Mouse (Mus musculus) heart, adult 2 months (tissue): Measurements from ENCODE around the gene Irf2bp2. TPM values are rescaled to one million over a fixed set of nuclear protein-coding genes. Genes with fewer than 3 reads are reported as not detected.

ENCODE experiments used
- DNase-seq, 2 experiments: peaks; one replicate each; pipeline ENCODE4 v3.0.0; 2021
- H3K27ac ChIP-seq: fragments of 200-600 bp; 2 replicates; pipeline ENCODE4 v1.8.1; 2022
- H3K27me3 ChIP-seq: fragments of 200-500 bp; 2 replicates; pipeline ENCODE4 v1.6.1; 2012; ENCODE audit warnings: mild to moderate bottlenecking, low read length, inconsistent platforms, mixed read lengths; ENCODE audit not compliant: control insufficient read depth, insufficient read depth
- H3K36me3 ChIP-seq: fragments of 200-500 bp; 2 replicates; pipeline ENCODE4 v1.6.1; 2012; ENCODE audit warnings: low read length, inconsistent platforms; ENCODE audit not compliant: control insufficient read depth, insufficient read depth
- H3K4me1 ChIP-seq: fragments of 200-500 bp; 2 replicates; pipeline ENCODE4 v1.6.1; 2011; ENCODE audit warnings: low read length; ENCODE audit not compliant: control insufficient read depth, insufficient read depth
- H3K4me3 ChIP-seq: fragments of 200-600 bp; 2 replicates; pipeline ENCODE4 v1.8.1; 2022
- H3K79me2 ChIP-seq: fragments of 200-500 bp; replicated peaks from 2 replicates; pipeline ENCODE4 v1.6.1; 2012; ENCODE audit warnings: mild to moderate bottlenecking, inconsistent platforms, low read length, moderate library complexity, mixed read lengths; ENCODE audit not compliant: control insufficient read depth, insufficient read depth
- H3K9ac ChIP-seq: fragments of 200-500 bp; 2 replicates; pipeline ENCODE4 v1.6.1; 2012; ENCODE audit warnings: low read depth, mild to moderate bottlenecking, control low read depth, inconsistent platforms, low read length, mixed read lengths
- CTCF ChIP-seq: fragments of 200-600 bp; IDR thresholded peaks from 2 replicates; pipeline ENCODE4 v1.8.1; 2022; ENCODE audit warnings: antibody characterized with exemption, mild to moderate bottlenecking, moderate library complexity
- EP300 ChIP-seq: fragments of 200-500 bp; IDR thresholded peaks from 2 replicates; pipeline ENCODE4 v1.6.1; 2011; ENCODE audit warnings: low read depth, low read length, control low read depth; ENCODE audit not compliant: insufficient read depth
- POLR2A ChIP-seq: fragments of 200-500 bp; IDR thresholded peaks from 2 replicates; pipeline ENCODE4 v1.6.1; 2011; ENCODE audit warnings: mild to moderate bottlenecking, low read depth, low read length, control low read depth; ENCODE audit not compliant: insufficient read depth
- WGBS: fragments of 180-500 bp; shearing (Covaris S2); methylation state at CpG from one replicate; pipeline ENCODE4 v1.1.7; 2018; 5-methylcytosine and 5-hydroxymethylcytosine counted together
- intact Hi-C: fragments of 180-260 bp; cut with DNase I; formaldehyde crosslinking; loops from one replicate; pipeline ENCODE4 v1.15.1; 2025
- polyA plus RNA-seq: library from polyadenylated mRNA; depleted of rRNA; stranded (reverse); fragments of >200 nt; gene quantifications from 2 replicates; pipeline ENCODE4 v1.2.3, GENCODE M21; 2012
- total RNA-seq, 2 experiments: library from RNA; stranded (reverse); gene quantifications; 2 replicates each; pipeline ENCODE4 v1.2.3; 2021

Gene Irf2bp2
- total and polyA plus RNA-seq, 3 experiments: 33.8 to 132 (median 56.3) TPM

- peak overlapping the region; percentile 52 for H3K9ac ChIP-seq
- peaks cover 16% of the 10 kb centered on the region for H3K4me1 ChIP-seq
- DNase-seq: peak; percentile 75 to 84
- 0% methylated on average over 14 of the region's 14 CpGs for WGBS
- TF ChIP-seq CTCF: peak; percentile 13; the same call in 1 of the 2 replicates
- 0 out of 2 replicates have a peak, but pooled peaks have one; percentile 35 for TF ChIP-seq EP300
- TF ChIP-seq POLR2A: peak; percentile 77
- no peaks in the 10 kb centered on the region for H3K27me3 ChIP-seq
- H3K27ac ChIP-seq: peak overlapping the region; percentile 98
- peak overlapping the region; percentile 91 for H3K4me3 ChIP-seq
- H3K79me2 ChIP-seq: peaks cover 12% of the 10 kb centered on the region
- intact Hi-C loops: loop anchor here (2.0 kb wide), 1 partner anchor 73 kb away; no protein-coding TSS in a partner anchor
- peaks cover 27% of the 10 kb centered on the region for H3K36me3 ChIP-seq
Measured at GRCm38 (mm10) chr8:126590024-126590529, 3.7 kb downstream of the Irf2bp2 start.

- Histone ChIP-seq H3K4me1 (peaks cover 17% of the 10 kb centered on the region), H3K27me3 (no peaks in the 10 kb centered on the region), H3K27ac (peak overlapping the region; percentile 98), H3K36me3 (peaks cover 31% of the 10 kb centered on the region), H3K4me3 (peak overlapping the region; percentile 91), H3K79me2 (peaks cover 12% of the 10 kb centered on the region), H3K9ac (peak overlapping the region; percentile 52)
- TF ChIP-seq POLR2A (no peak), CTCF (no peak), EP300 (no peak)
- intact Hi-C loops: loop anchor here (2.0 kb wide), 1 partner anchor 73 kb away; no protein-coding TSS in a partner anchor
- no peak for DNase-seq
- 4% methylated on average over 1 of the region's 1 CpGs for WGBS
Measured at GRCm38 (mm10) chr8:126589507-126590023, 4.2 kb downstream of the Irf2bp2 start.

GRCm38 (mm10) chr8:126588636-126589506, 4.9 kb downstream of the Irf2bp2 start:
- H3K36me3 ChIP-seq: peaks cover 31% of the 10 kb centered on the region
- H3K4me3 ChIP-seq: peak overlapping the region; percentile 91
- WGBS: 2% methylated on average over 11 of the region's 11 CpGs
- no peaks in the 10 kb centered on the region for H3K27me3 ChIP-seq
- peak overlapping the region; percentile 71 for H3K9ac ChIP-seq
- peak; percentile 38 to 39 for DNase-seq
- 0 out of 2 replicates have a peak, but pooled peaks have one; percentile 15 for TF ChIP-seq EP300
- no peak for TF ChIP-seq CTCF
- intact Hi-C loops: no loop called here
- peaks cover 17% of the 10 kb centered on the region for H3K4me1 ChIP-seq
- H3K27ac ChIP-seq: peak overlapping the region; percentile 98
- H3K79me2 ChIP-seq: peaks cover 12% of the 10 kb centered on the region

- TF ChIP-seq POLR2A (no peak), EP300 (no peak), CTCF (no peak)
- Histone ChIP-seq H3K36me3 (peaks cover 31% of the 10 kb centered on the region), H3K4me3 (peak overlapping the region; percentile 91), H3K4me1 (peaks cover 21% of the 10 kb centered on the region), H3K27ac (peak overlapping the region; percentile 98), H3K9ac (peak overlapping the region; percentile 59), H3K79me2 (peaks cover 10% of the 10 kb centered on the region), H3K27me3 (no peaks in the 10 kb centered on the region)
- peak in 1 of 2 experiments; percentile 53 for DNase-seq
- 17% methylated on average over 10 of the region's 10 CpGs for WGBS
- intact Hi-C loops: no loop called here
Measured at GRCm38 (mm10) chr8:126587836-126588503, 5.8 kb downstream of the Irf2bp2 start.

GRCm38 (mm10) chr8:126586599-126587577, 6.9 kb downstream of the Irf2bp2 start:
- 48% methylated on average over 10 of the region's 10 CpGs for WGBS
- H3K27me3 ChIP-seq: no peaks in the 10 kb centered on the region
- DNase-seq: no peak

More at GRCm38 (mm10) chr8:126586599-126587577, 6.9 kb downstream of the Irf2bp2 start:
- intact Hi-C loops: no loop called here
- Histone ChIP-seq H3K79me2 (peaks cover 3% of the 10 kb centered on the region; the same call in 1 of the 2 replicates), H3K4me3 (peak overlapping the region; percentile 91), H3K4me1 (peaks cover 26% of the 10 kb centered on the region), H3K27ac (peak overlapping the region; percentile 98), H3K9ac (peak overlapping the region; percentile 42), H3K36me3 (peaks cover 31% of the 10 kb centered on the region)
- 0 out of 2 replicates have a peak, but pooled peaks have one; percentile 17 for TF ChIP-seq POLR2A
- TF ChIP-seq CTCF: no peak
